Mouse (Mus musculus) heart, adult 2 months (tissue): ENCODE measurements at regions not wholly inside any gene's neighbourhood (a gene's known extent, or its start where the extent isn't known, plus 50 kb on each side); places are given as distances from the start of the nearest gene placed in this dataset.

Experiments used
- CTCF ChIP-seq: fragments of 200-600 bp; IDR thresholded peaks from 2 replicates; pipeline ENCODE4 v1.8.1; 2022; ENCODE audit warnings: antibody characterized with exemption, mild to moderate bottlenecking, moderate library complexity
- EP300 ChIP-seq: fragments of 200-500 bp; IDR thresholded peaks from 2 replicates; pipeline ENCODE4 v1.6.1; 2011; ENCODE audit warnings: low read depth, low read length, control low read depth; ENCODE audit not compliant: insufficient read depth

DNA sequence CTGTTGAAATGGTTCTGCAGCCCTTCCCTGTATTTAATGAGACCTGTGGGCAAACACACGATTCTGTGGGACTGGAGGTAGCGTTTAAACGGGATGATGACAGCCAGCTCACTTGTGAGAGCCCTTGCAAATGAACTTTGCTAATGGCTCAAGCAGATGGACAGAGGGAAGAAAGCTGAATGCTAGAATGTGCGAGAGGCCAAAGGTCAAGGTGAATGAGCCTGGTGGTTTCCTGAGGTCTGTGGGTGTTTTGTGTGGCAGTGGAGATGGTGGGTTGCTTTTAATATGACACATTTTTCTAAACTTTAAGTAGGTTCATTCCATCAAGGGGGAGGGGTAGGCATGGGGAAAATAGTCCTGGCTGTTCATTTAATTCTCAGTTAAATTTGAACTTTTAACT is 113.7 kb upstream of the Cep162 start:
- no peak for TF ChIP-seq CTCF
- no peak for TF ChIP-seq EP300
